Mouse (Mus musculus) brain, embryonic 14.5 days (tissue): Measurements from ENCODE around the gene Lmo7. TPM values are rescaled to one million over a fixed set of nuclear protein-coding genes. Genes with fewer than 3 reads are reported as not detected.

Source experiments
- DNase-seq: peaks from one replicate; pipeline ENCODE4 v3.0.0-alpha.2; 2011; ENCODE audit warnings: low read depth
- CTCF ChIP-seq: fragments of 200-500 bp; IDR thresholded peaks from 2 replicates; pipeline ENCODE4 v1.5.1; 2012; ENCODE audit warnings: inconsistent platforms, mild to moderate bottlenecking, moderate library complexity, borderline replicate concordance; ENCODE audit not compliant: insufficient read depth, insufficient read length; ENCODE audit errors: extremely low read depth
- POLR2A ChIP-seq: fragments of 200-500 bp; IDR thresholded peaks from 2 replicates; pipeline ENCODE4 v1.6.1; 2012; ENCODE audit warnings: mild to moderate bottlenecking, inconsistent platforms, borderline replicate concordance; ENCODE audit not compliant: poor library complexity, insufficient read depth, insufficient read length, severe bottlenecking; ENCODE audit errors: extremely low read depth
- polyA plus RNA-seq: library from polyadenylated mRNA; depleted of rRNA; stranded (reverse); fragments of >200 nt; gene quantifications from 2 replicates; pipeline ENCODE4 v1.2.3, GENCODE M21; 2012

The Lmo7 gene
- polyA plus RNA-seq, 1 experiment, result 3.9 TPM

- TF ChIP-seq CTCF (no peak), POLR2A (no peak)
- DNase-seq, result no peak
Observed at GRCm38 (mm10) chr14:101918471-101918870, 188.7 kb downstream of the Lmo7 start.

DNA sequence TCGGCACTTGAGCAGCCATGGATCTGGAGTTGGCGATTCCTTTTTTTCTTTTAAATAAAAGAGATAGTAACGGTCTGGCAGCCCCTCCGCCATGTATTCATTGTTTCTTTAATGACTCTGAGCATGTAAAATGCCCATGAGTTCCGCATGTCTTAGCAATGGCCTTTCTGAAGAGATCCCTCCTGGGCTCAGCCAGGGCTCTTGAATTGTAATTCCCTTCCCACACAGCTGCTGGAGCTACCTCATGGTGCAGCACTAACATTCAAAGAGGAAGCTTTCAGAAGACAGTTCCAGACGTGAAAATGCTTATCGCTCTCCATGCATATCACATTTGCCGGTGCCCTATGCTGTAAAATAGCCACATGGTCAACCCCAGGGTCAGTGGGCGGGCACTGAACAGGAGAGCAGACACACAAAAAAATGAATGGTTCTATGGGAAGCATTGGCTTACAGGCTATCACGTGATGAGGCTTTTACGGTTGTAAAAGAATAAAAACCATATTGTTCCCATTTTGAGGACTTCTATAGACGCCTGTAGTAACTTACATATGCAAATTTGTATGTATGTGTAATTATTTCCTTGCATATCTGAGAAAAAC lies 198.0 kb downstream of the Lmo7 start:
- no peak for DNase-seq
- TF ChIP-seq POLR2A, result no peak
- no peak for TF ChIP-seq CTCF

- TF ChIP-seq CTCF (no peak), POLR2A (no peak)
- no peak for DNase-seq
Observed at GRCm38 (mm10) chr14:101930576-101931447, 201.1 kb downstream of the Lmo7 start.

DNA sequence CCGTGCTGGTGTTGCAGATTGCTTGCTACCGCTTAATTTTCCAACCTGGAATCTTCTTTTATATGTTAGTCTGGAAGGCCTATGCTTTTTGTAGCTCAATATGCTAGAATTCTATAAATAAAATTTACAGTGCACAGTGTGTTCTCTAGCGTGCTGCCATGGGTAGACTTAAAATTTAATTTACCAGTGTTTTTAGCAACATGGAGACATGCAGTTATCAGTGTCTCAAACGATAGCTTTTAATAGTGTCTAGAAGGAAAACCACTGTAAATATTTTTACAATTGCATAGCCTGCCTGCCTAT lies 201.6 kb downstream of the Lmo7 start:
- DNase-seq, result no peak
- TF ChIP-seq POLR2A, result no peak
- no peak for TF ChIP-seq CTCF

DNA sequence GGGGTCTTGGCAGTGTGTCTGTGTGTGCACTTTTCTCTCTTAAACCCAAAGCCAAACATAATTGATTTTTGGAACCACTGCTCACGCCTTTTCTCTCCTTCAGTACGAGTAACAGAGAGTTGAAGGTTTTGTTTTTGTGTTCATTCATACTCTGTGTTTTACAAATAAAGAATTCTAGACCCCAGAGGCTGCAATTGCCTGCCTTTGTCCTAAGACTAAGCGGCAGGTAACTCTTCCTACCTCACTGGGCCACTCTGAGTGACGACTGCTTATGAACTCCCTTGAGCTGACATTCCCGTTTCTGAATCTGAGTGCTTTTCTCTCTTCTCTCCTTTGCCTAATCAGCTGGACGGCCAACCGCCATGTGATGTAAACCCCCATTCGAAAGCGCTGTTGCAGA lies 203.8 kb downstream of the Lmo7 start:
- DNase-seq, result no peak
- TF ChIP-seq POLR2A, result no peak
- TF ChIP-seq CTCF, result no peak

- DNase-seq, result peak; percentile 93
- TF ChIP-seq CTCF (peak; percentile 77; the same call in 1 of the 2 replicates), POLR2A (no peak)
Observed at GRCm38 (mm10) chr14:101942971-101943370, 213.2 kb downstream of the Lmo7 start.

GRCm38 (mm10) chr14:101946711-101947516 lies 217.2 kb downstream of the Lmo7 start:
- TF ChIP-seq POLR2A (no peak), CTCF (peak; percentile 74; the same call in 1 of the 2 replicates)
- DNase-seq, result peak; percentile 77

DNA sequence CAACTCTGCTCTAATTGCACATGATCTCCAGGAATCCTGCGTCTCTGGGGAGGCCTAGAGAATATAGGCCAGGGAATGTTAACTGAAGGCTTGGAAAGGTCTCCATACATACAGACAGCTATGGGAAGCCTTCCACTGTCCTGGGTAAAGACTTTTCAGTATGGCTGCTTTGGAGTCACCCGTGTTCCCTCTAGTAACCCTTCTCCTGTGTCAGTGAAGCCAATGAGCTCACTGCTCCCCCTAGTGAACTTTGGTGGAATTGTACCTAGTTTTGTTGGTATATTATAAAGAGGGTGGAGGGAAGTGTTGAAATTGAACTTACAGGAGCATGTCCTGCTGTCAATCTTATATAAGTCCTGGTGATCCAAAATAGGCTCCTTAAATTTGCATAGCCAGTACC lies 219.4 kb downstream of the Lmo7 start:
- DNase-seq, result peak; percentile 41
- TF ChIP-seq POLR2A (no peak), CTCF (peak; percentile 48; the same call in 1 of the 2 replicates)

- no peak for DNase-seq
- TF ChIP-seq POLR2A (no peak), CTCF (no peak)
Observed at GRCm38 (mm10) chr14:101951107-101951506, 221.3 kb downstream of the Lmo7 start.

DNA sequence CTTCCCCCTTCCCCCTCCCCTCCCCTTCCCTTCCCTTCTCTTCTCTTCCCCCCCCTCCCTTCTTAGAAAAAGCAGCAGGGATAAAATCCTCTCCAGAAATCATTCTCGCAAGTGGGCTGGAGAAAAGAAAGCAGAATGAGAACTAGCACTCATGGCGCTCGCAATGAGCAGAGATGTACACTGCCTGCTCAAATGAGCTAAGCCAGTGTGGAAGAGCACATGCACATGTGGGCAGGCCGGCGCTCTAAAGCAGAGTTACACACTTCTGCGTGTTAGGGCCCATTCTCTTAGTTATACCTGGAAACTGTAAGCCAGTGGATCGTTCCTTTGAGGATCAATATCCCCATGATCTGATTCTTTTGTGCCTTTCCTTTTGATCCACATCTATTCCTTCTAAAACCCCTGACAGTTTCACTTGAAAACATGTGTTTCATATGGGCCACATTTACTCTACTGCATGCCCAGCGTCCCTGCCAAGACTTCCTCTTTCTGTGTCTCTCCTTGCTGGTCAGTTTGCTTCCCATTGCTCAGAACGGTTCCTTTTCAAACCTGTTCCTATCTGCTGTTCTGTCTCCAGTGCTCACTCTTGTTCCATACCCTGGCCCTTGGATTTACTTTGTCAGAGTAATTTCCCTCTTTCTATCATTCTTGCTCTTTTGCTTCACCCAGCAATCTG lies 224.2 kb downstream of the Lmo7 start:
- no peak for DNase-seq
- TF ChIP-seq POLR2A, result no peak
- TF ChIP-seq CTCF, result no peak

- no peak for TF ChIP-seq POLR2A
- no peak for TF ChIP-seq CTCF
- DNase-seq, result no peak
Observed at GRCm38 (mm10) chr14:101964381-101964780, 234.6 kb downstream of the Lmo7 start.

DNA sequence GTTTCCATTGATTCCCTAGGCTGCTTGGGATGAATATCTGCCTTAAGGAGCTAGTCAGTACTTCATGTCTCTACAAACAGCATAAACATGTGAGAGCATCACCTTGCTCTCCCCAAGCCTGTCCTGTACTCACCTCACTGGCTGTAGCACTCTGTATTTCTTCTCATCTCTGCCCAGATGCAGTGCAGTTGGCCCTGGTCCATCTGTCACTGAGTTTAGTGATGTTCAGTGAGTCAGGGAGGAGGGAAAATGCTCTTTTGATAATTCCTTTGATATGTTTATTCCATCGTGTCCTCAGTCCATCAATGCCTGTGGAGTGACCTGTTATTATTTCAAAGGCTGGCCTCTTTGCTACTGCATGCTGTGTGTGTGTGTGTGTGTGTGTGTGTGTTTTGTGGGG lies 235.2 kb downstream of the Lmo7 start:
- TF ChIP-seq CTCF (no peak), POLR2A (no peak)
- DNase-seq, result no peak
